Mouse (Mus musculus) lung, postnatal 0 days (tissue): ENCODE measurements around the gene Odaph.

ENCODE experiments used
- CTCF ChIP-seq: IDR thresholded peaks from 2 replicates; pipeline ENCODE4 v1.5.1; 2016; ENCODE audit warnings: antibody characterized with exemption, mild to moderate bottlenecking
- EP300 ChIP-seq: IDR thresholded peaks from 2 replicates; pipeline ENCODE4 v1.6.1; 2016; ENCODE audit warnings: antibody characterized with exemption, mild to moderate bottlenecking, control low read depth

DNA sequence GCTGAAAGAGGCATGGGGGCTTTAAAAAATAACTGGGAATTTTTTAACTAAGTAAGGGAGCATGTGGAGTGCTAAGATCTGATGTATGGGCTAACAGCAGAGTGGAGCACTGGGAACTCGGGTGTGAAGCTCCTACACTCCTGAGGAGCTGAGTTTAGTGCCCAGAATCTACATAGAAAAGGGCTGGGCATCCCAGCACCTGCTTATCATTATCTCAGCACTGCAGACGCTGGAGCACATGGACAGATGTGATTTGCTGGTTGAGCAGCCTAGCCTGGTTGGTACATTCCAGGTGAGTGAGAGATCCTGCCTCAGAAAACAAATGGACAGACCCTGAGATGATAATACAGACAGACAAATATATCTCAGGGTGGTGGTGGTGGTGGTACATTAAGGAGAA is 22.6 kb downstream of the Odaph start:
- no peak for TF ChIP-seq EP300
- TF ChIP-seq CTCF = no peak
